Mouse (Mus musculus): ENCODE data around the gene Msi2. TPM values are rescaled to one million over a fixed set of nuclear protein-coding genes. Genes with fewer than 3 reads are reported as not detected.
A peak's percentile ranks its signal among the peaks of the same experiment; 100 is the strongest.

Msi2 gene
- polyA plus RNA-seq, 1 experiment from 2014 or later, result 2.9 TPM

DNA sequence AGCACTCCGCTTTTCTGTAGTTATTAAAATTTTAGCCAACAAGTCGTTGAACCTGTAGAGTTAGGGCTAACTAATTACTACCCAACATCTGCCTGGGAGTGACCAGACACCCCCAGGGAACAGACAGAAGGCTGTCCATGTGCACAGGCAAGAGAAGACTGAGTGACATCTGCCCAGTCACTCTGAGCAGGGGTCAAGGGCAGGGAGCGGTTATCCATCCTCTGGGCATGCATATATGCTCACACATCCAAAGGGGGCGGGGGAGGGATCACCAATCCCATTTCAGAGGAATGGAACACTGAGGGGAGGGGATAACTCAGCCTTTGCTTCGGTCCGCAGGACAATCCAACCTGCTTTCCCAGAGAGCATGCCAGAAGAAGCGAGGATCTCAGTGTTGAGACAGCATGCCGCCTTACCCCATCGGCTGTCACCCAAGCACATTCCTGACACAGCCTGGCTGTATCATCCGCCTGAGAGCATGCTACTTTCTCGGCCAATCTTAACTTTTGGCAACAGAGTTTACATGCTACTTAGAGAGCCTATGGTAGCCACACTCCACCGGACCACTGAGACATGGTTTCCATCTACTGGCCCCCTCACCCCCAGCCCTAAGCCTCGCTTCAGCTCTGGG lies 179.5 kb downstream of the Msi2 start:
- Histone ChIP-seq H3K9me3 (replicated peaks; ENCODE audit: control insufficient read depth, low read length) (no peaks in the 10 kb centered on the region), H3K9ac (ENCODE audit: low read depth, low read length) (no peak overlapping the region), H3K4me3 (ENCODE audit: low read depth, low read length) (no peak overlapping the region), H3K4me1 (ENCODE audit: control insufficient read depth, low read depth, low read length) (no peaks in the 10 kb centered on the region), H3K4me2 (ENCODE audit: low read depth, low read length) (no peak overlapping the region), H3K36me3 (ENCODE audit: control insufficient read depth, insufficient read depth) (no peaks in the 10 kb centered on the region), H3K27ac (ENCODE audit: low read length) (no peak overlapping the region), H3K27me3 (ENCODE audit: control insufficient read depth, insufficient read depth, low read depth, low read length) (no peaks in the 10 kb centered on the region)
- no peak for ATAC-seq (ENCODE audit: low read depth)
- 79% methylated on average over 13 of the region's 13 CpGs for WGBS (ENCODE audit: insufficient replicate concordance)

DNA sequence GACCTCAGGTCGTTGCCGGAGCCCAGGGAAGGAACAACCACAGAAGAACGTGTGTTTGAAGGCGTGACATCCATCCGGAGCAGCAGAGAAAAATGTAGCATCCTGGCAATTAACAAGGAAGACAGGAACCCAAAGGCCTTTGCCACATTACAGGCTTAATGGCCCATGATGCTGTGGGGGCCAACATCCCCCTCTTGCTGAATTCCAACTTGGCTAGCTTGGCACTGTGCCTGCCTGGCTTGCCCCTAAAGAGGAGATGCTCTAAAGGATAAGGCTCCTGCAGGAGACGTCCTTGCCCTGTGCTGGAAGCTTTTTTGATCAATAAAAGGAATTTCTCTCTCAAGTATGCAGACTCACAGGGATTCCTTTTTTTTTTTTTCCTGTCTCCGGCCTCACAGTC lies 181.0 kb downstream of the Msi2 start:
- 79% methylated on average over 7 of the region's 7 CpGs for WGBS (ENCODE audit: insufficient replicate concordance)
- Histone ChIP-seq H3K9ac (ENCODE audit: low read depth, low read length) (no peak overlapping the region), H3K36me3 (ENCODE audit: control insufficient read depth, insufficient read depth) (no peaks in the 10 kb centered on the region), H3K4me1 (ENCODE audit: control insufficient read depth, low read depth, low read length) (no peaks in the 10 kb centered on the region), H3K27ac (ENCODE audit: low read length) (no peak overlapping the region), H3K4me3 (ENCODE audit: low read depth, low read length) (no peak overlapping the region), H3K4me2 (ENCODE audit: low read depth, low read length) (no peak overlapping the region), H3K27me3 (ENCODE audit: control insufficient read depth, insufficient read depth, low read depth, low read length) (no peaks in the 10 kb centered on the region), H3K9me3 (replicated peaks; ENCODE audit: control insufficient read depth, low read length) (no peaks in the 10 kb centered on the region)
- no peak for ATAC-seq (ENCODE audit: low read depth)

DNA sequence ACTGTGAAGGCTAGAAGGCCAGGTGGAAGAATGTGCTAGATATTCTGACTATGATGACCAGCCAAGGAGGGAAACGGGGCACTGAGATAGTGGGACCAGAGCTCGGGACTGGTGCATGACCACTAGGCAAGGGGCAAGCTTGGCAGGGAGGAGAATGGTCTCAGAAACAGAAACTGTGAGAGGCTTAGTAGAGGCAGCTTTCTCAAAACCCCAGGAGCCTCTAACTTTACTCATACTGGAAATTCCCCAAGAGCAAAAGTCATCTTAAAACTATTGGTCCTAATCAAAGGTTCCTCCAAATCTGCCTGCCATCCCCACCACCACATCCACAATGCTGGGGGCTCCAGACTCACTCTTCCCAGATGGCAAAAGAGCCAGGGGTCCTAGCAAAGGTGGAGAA lies 181.5 kb downstream of the Msi2 start:
- Histone ChIP-seq H3K4me3 (ENCODE audit: low read depth, low read length) (no peak overlapping the region), H3K4me1 (ENCODE audit: control insufficient read depth, low read depth, low read length) (no peaks in the 10 kb centered on the region), H3K9me3 (replicated peaks; ENCODE audit: control insufficient read depth, low read length) (no peaks in the 10 kb centered on the region), H3K36me3 (ENCODE audit: control insufficient read depth, insufficient read depth) (no peaks in the 10 kb centered on the region), H3K27me3 (ENCODE audit: control insufficient read depth, insufficient read depth, low read depth, low read length) (no peaks in the 10 kb centered on the region), H3K27ac (ENCODE audit: low read length) (no peak overlapping the region), H3K4me2 (ENCODE audit: low read depth, low read length) (no peak overlapping the region), H3K9ac (ENCODE audit: low read depth, low read length) (no peak overlapping the region)
- no peak for ATAC-seq (ENCODE audit: low read depth)
- 80% methylated on average over 2 of the region's 2 CpGs for WGBS (ENCODE audit: insufficient replicate concordance)

DNA sequence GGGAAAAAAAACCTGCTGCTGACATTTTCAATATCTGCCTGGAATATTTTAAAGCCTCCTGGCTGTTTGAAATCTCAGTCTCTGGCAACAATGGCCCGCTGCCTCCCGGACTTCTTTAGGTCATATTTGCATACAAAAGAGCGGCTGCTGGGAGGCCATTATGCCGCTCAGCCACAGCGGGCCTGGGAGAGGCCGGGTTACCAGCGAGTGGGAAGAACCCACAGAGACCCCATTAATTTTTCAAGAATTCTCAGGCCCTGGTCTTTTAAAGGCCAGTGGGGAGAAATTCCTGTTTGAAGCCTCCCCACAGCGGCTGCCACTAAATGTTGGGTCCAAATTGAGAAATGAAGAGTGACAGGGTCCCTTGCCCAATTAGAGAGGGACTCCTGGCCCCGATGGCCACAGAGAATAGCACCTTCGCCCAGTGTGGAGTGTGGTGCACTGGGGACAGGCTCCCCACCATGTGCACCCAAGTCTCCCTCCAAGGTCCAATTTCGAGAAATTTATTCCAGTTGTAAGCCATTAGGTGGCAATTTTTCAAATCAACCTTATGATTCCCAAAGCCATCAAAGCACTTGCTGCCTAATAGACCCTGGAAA lies 183.9 kb downstream of the Msi2 start:
- H3K9me3 ChIP-seq (replicated peaks; ENCODE audit: control insufficient read depth, low read length), result no peaks in the 10 kb centered on the region
- no peaks in the 10 kb centered on the region for H3K36me3 ChIP-seq (ENCODE audit: control insufficient read depth, insufficient read depth)
- ATAC-seq (ENCODE audit: low read depth), result no peak
- no peak overlapping the region for H3K9ac ChIP-seq (ENCODE audit: low read depth, low read length)
- H3K4me3 ChIP-seq (ENCODE audit: low read depth, low read length), result no peak overlapping the region
- 73% methylated on average over 11 of the region's 11 CpGs for WGBS (ENCODE audit: insufficient replicate concordance)
- no peak overlapping the region for H3K4me2 ChIP-seq (ENCODE audit: low read depth, low read length)
- peaks cover 2% of the 10 kb centered on the region; the same call in 1 of the 2 replicates for H3K4me1 ChIP-seq (ENCODE audit: control insufficient read depth, low read depth, low read length)
- H3K27ac ChIP-seq (ENCODE audit: low read length), result no peak overlapping the region
- no peaks in the 10 kb centered on the region for H3K27me3 ChIP-seq (ENCODE audit: control insufficient read depth, insufficient read depth, low read depth, low read length)

DNA sequence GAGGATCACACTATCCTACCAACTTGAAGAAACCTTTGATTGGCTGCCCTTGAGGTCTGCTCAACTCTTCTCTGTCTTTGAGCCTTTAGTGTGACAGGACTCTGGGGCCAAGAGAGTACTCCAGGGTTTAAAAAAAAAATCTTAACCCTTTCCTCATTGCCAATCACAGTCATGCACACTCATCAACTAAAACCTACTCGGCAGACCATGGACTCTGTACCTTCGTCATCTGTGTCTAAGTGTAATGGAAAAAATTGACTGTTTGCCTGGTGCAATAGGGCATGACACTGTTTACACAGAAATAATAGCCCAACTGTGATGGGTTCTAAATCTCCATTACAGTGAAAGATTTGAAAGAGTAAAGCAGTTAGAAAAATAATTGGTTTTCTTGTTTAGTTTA lies 186.3 kb downstream of the Msi2 start:
- no peak overlapping the region for H3K27ac ChIP-seq (ENCODE audit: low read length)
- H3K4me3 ChIP-seq (ENCODE audit: low read depth, low read length), result no peak overlapping the region
- WGBS (ENCODE audit: insufficient replicate concordance), result 64% methylated on average over 2 of the region's 2 CpGs
- H3K27me3 ChIP-seq (ENCODE audit: control insufficient read depth, insufficient read depth, low read depth, low read length), result no peaks in the 10 kb centered on the region
- H3K36me3 ChIP-seq (ENCODE audit: control insufficient read depth, insufficient read depth), result no peaks in the 10 kb centered on the region
- no peak overlapping the region for H3K4me2 ChIP-seq (ENCODE audit: low read depth, low read length)
- no peaks in the 10 kb centered on the region for H3K9me3 ChIP-seq (replicated peaks; ENCODE audit: control insufficient read depth, low read length)
- no peak overlapping the region for H3K9ac ChIP-seq (ENCODE audit: low read depth, low read length)
- H3K4me1 ChIP-seq (ENCODE audit: control insufficient read depth, low read depth, low read length), result peaks cover 9% of the 10 kb centered on the region
- no peak for ATAC-seq (ENCODE audit: low read depth)

DNA sequence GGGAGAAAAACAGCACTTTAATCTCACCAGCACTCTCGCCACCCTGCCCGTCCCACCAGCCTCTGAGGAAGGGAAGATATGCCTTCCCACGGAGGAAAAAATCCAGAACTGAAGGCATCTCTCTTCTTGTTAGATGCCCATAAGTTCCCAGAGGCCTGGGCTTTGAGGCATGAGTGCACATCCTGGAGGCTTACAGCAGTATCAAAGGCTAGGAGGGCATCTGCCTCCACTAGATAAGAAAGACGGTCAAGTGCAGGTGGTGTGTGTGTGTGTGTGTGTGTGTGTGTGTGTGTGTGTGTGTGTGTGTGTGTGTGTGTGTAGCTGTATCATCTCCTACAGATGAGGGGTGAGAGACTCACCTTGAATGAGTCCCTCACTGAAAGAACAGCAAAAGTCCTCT lies 188.3 kb downstream of the Msi2 start:
- Histone ChIP-seq H3K4me2 (ENCODE audit: low read depth, low read length) (no peak overlapping the region), H3K9ac (ENCODE audit: low read depth, low read length) (no peak overlapping the region), H3K27ac (ENCODE audit: low read length) (no peak overlapping the region), H3K4me1 (ENCODE audit: control insufficient read depth, low read depth, low read length) (peaks cover 10% of the 10 kb centered on the region), H3K36me3 (ENCODE audit: control insufficient read depth, insufficient read depth) (no peaks in the 10 kb centered on the region), H3K27me3 (ENCODE audit: control insufficient read depth, insufficient read depth, low read depth, low read length) (no peaks in the 10 kb centered on the region), H3K4me3 (ENCODE audit: low read depth, low read length) (no peak overlapping the region), H3K9me3 (replicated peaks; ENCODE audit: control insufficient read depth, low read length) (no peaks in the 10 kb centered on the region)
- WGBS (ENCODE audit: insufficient replicate concordance), result 13% methylated on average over 4 of the region's 4 CpGs
- peak; percentile 55 for ATAC-seq (ENCODE audit: low read depth)

DNA sequence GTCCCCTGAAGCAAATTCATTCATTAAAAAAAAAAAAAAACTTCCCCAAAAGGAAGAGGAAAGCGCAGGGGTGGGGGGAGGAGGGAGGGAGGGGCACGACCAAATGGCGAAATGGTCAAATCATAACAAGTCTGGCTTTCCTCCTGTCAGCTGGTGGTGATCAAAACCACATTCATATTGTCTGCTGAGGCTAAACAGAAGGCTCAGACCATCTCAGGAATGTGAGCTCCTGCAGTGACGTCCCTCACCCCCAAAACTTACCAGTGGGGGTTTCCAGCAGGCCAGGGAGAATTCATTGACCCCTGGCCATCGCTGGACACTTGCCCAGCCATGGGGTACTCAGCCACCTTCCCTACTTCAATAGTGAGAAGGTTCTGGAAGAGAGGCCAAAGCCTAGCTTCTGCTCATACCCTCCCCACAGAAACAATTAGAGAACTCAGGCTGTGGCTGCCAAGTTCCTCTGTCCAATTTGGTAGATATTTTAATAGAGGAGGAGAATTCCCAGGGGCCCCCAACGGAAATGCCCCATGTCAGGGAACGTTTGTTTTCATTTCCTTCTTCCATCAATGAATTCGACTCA lies 189.7 kb downstream of the Msi2 start:
- Histone ChIP-seq H3K27ac (ENCODE audit: low read length) (no peak overlapping the region), H3K4me3 (ENCODE audit: low read depth, low read length) (no peak overlapping the region), H3K9ac (ENCODE audit: low read depth, low read length) (no peak overlapping the region), H3K4me1 (ENCODE audit: control insufficient read depth, low read depth, low read length) (peaks cover 13% of the 10 kb centered on the region), H3K36me3 (ENCODE audit: control insufficient read depth, insufficient read depth) (no peaks in the 10 kb centered on the region), H3K9me3 (replicated peaks; ENCODE audit: control insufficient read depth, low read length) (no peaks in the 10 kb centered on the region), H3K4me2 (ENCODE audit: low read depth, low read length) (no peak overlapping the region), H3K27me3 (ENCODE audit: control insufficient read depth, insufficient read depth, low read depth, low read length) (no peaks in the 10 kb centered on the region)
- no peak for ATAC-seq (ENCODE audit: low read depth)
- 27% methylated on average over 8 of the region's 8 CpGs for WGBS (ENCODE audit: insufficient replicate concordance)

DNA sequence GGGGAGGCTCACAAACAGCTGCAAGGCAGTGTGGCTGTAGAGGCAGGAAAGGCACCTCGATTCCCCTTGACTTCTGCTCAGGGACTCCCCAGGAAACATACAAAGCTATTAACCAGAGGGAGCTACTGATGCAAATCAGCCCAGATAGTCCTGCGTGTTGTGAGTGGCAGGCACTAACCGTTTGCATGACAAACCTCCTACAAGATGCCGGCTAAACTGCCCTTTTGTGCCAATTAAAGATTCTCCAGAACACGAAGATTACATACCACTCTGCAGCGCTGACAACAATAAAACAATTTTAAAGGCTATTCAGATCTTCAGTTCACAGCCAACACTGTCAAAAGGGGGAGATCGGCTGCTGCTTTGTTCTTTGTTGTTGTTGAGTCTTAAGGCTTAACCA lies 191.6 kb downstream of the Msi2 start:
- H3K9me3 ChIP-seq (replicated peaks; ENCODE audit: control insufficient read depth, low read length), result no peaks in the 10 kb centered on the region
- H3K4me2 ChIP-seq (ENCODE audit: low read depth, low read length), result no peak overlapping the region
- 43% methylated on average over 7 of the region's 7 CpGs for WGBS (ENCODE audit: insufficient replicate concordance)
- H3K4me3 ChIP-seq (ENCODE audit: low read depth, low read length), result no peak overlapping the region
- H3K27me3 ChIP-seq (ENCODE audit: control insufficient read depth, insufficient read depth, low read depth, low read length), result no peaks in the 10 kb centered on the region
- no peaks in the 10 kb centered on the region for H3K36me3 ChIP-seq (ENCODE audit: control insufficient read depth, insufficient read depth)
- no peak overlapping the region for H3K9ac ChIP-seq (ENCODE audit: low read depth, low read length)
- ATAC-seq (ENCODE audit: low read depth), result no peak
- H3K4me1 ChIP-seq (ENCODE audit: control insufficient read depth, low read depth, low read length), result peaks cover 13% of the 10 kb centered on the region
- no peak overlapping the region for H3K27ac ChIP-seq (ENCODE audit: low read length)

DNA sequence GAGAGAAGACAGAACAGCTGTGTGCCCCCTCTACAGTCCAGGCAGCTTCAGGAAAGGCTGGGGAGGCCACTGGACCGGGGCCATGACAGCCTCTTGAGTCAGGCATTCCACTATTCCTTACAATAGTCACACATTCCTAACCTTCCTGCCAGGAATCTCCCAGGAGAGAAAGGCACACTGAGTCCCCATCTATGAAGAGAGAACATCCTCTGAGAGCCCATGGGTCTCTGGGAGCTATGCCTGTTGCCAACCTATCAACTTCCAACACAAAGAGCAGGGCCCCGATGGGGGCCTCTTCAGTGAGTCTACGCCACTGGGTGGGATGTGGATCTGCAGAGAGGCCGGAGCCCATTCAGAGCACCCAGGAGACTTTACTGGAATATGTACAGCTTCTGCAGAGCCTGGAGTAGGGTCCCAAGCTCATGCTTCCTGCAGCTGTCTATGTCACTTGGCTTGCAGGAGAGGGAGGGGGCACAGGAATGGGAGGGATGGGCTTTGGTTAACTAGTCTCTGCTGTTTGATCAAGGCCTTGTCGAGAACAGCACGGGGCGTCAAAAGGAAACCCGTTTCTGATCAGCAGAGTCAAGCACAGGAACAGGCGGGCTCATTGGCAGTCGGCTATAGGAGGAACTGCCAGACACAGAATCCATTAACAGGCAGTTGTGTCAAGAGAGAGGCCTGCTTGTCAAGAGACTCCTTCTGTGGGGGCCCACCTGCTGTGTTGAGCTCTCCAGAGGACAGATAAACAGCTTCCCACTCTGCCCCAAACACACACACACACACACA lies 193.3 kb downstream of the Msi2 start:
- Histone ChIP-seq H3K9ac (ENCODE audit: low read depth, low read length) (no peak overlapping the region), H3K27me3 (ENCODE audit: control insufficient read depth, insufficient read depth, low read depth, low read length) (no peaks in the 10 kb centered on the region), H3K4me3 (ENCODE audit: low read depth, low read length) (no peak overlapping the region), H3K9me3 (replicated peaks; ENCODE audit: control insufficient read depth, low read length) (no peaks in the 10 kb centered on the region), H3K4me1 (ENCODE audit: control insufficient read depth, low read depth, low read length) (peaks cover 13% of the 10 kb centered on the region), H3K36me3 (ENCODE audit: control insufficient read depth, insufficient read depth) (no peaks in the 10 kb centered on the region), H3K4me2 (ENCODE audit: low read depth, low read length) (no peak overlapping the region), H3K27ac (ENCODE audit: low read length) (no peak overlapping the region)
- no peak for ATAC-seq (ENCODE audit: low read depth)
- 28% methylated on average over 10 of the region's 10 CpGs for WGBS (ENCODE audit: insufficient replicate concordance)

Measured in liver, embryonic 16.5 days (tissue).